Mouse (Mus musculus) CH12.LX (cell line): Measurements from ENCODE around the gene Cmtm6. TPM values are rescaled to one million over a fixed set of nuclear protein-coding genes. Genes with fewer than 3 reads are reported as not detected.

ENCODE experiments used
- DNase-seq: peaks from one replicate; pipeline ENCODE4 v3.0.0-alpha.2; 2013; ENCODE audit errors: extremely low read depth
- H3K27ac ChIP-seq: 2 replicates; pipeline ENCODE4 v1.5.1; 2012; ENCODE audit warnings: low read depth, mild to moderate bottlenecking, control low read depth, moderate library complexity; ENCODE audit not compliant: insufficient read depth
- H3K27me3 ChIP-seq: replicated peaks from 2 replicates; pipeline ENCODE3; 2012; ENCODE audit warnings: inconsistent platforms
- H3K36me3 ChIP-seq, 2 experiments: replicated peaks in 1 of 2; 2 replicates each; pipeline versions ENCODE3 to v1.6.1; 2012; ENCODE audit warnings: inconsistent platforms in 1 of 2, low read length in 1 of 2, mild to moderate bottlenecking in 1 of 2, mixed read lengths in 1 of 2, moderate library complexity in 1 of 2; ENCODE audit not compliant: control insufficient read depth in 1 of 2, insufficient read depth in 1 of 2
- H3K4me1 ChIP-seq, 2 experiments: 2 replicates each; pipeline ENCODE4 v1.6.1; 2012; ENCODE audit warnings: inconsistent platforms in 1 of 2, moderate library complexity in 1 of 2; ENCODE audit not compliant: insufficient read depth in 2 of 2, control insufficient read depth in 1 of 2
- H3K4me2 ChIP-seq: 2 replicates; pipeline ENCODE4 v1.6.1; 2012; ENCODE audit warnings: low read depth, mild to moderate bottlenecking, control low read depth; ENCODE audit not compliant: poor library complexity, insufficient read depth, severe bottlenecking
- H3K4me3 ChIP-seq, 3 experiments: fragments of 150-350 bp in 1 of 3; sonication (generic) in 1 of 3; replicated peaks in 1 of 3; 2 replicates each; pipeline versions ENCODE3 to v1.5.1; 2011 to 2012; ENCODE audit warnings: low read depth in 2 of 3, low read length in 2 of 3, mild to moderate bottlenecking in 2 of 3, moderate library complexity in 2 of 3, control low read depth in 1 of 3, improper control_type of control experiment in 1 of 3, inconsistent platforms in 1 of 3, mixed read lengths in 1 of 3; ENCODE audit not compliant: poor library complexity in 1 of 3
- H3K79me2 ChIP-seq: replicated peaks from 2 replicates; pipeline ENCODE4 v1.6.1; 2012; ENCODE audit warnings: mild to moderate bottlenecking, moderate library complexity; ENCODE audit not compliant: control insufficient read depth, poor library complexity, insufficient read depth, severe bottlenecking; ENCODE audit errors: extremely low read depth
- H3K9ac ChIP-seq: 2 replicates; pipeline ENCODE4 v1.6.1; 2012; ENCODE audit warnings: low read depth, mild to moderate bottlenecking, control low read depth, moderate library complexity; ENCODE audit not compliant: insufficient read depth
- H3K9me3 ChIP-seq: replicated peaks from 2 replicates; pipeline ENCODE3; 2012; ENCODE audit warnings: low read length, inconsistent platforms, mixed read lengths
- BHLHE40 ChIP-seq: IDR thresholded peaks from 2 replicates; pipeline ENCODE4 v1.6.1; 2011; ENCODE audit warnings: mild to moderate bottlenecking, low read depth, low read length, improper control_type of control experiment
- CHD1 ChIP-seq: IDR thresholded peaks from 2 replicates; pipeline ENCODE4 v1.6.1; 2012; ENCODE audit warnings: low read depth, low read length, improper control_type of control experiment, inconsistent platforms
- ELF1 ChIP-seq: IDR thresholded peaks from 2 replicates; pipeline ENCODE4 v1.6.1; 2014; ENCODE audit warnings: low read depth, mild to moderate bottlenecking, inconsistent platforms, low read length, improper control_type of control experiment
- EP300 ChIP-seq: IDR thresholded peaks from 2 replicates; pipeline ENCODE4 v1.6.1; 2011; ENCODE audit warnings: low read length, improper control_type of control experiment
- GABPA ChIP-seq: IDR thresholded peaks from 2 replicates; pipeline ENCODE4 v1.6.1; 2012; ENCODE audit warnings: low read depth, low read length, improper control_type of control experiment, inconsistent platforms; ENCODE audit not compliant: insufficient replicate concordance
- IRF4 ChIP-seq: IDR thresholded peaks from 2 replicates; pipeline ENCODE4 v1.6.1; 2014; ENCODE audit warnings: low read depth, mild to moderate bottlenecking, inconsistent platforms, low read length, improper control_type of control experiment
- JUN ChIP-seq: IDR thresholded peaks from 2 replicates; pipeline ENCODE4 v1.6.1; 2011; ENCODE audit warnings: low read depth, mild to moderate bottlenecking, low read length, improper control_type of control experiment, moderate library complexity; ENCODE audit not compliant: insufficient read depth
- JUND ChIP-seq: conservative IDR thresholded peaks from 2 replicates; pipeline ENCODE4 v1.6.1; 2011; ENCODE audit warnings: low read depth, low read length, improper control_type of control experiment
- KAT2A ChIP-seq: IDR thresholded peaks from 2 replicates; pipeline ENCODE4 v1.6.1; 2012; ENCODE audit warnings: low read length, improper control_type of control experiment, inconsistent platforms; ENCODE audit not compliant: insufficient replicate concordance
- MEF2A ChIP-seq: IDR thresholded peaks from 2 replicates; pipeline ENCODE4 v1.6.1; 2014; ENCODE audit warnings: low read depth, mild to moderate bottlenecking, inconsistent platforms, low read length, improper control_type of control experiment, borderline replicate concordance
- MYC ChIP-seq: IDR thresholded peaks from 2 replicates; pipeline ENCODE4 v1.6.1; 2011; ENCODE audit warnings: low read depth, mild to moderate bottlenecking, improper control_type of control experiment, low read length
- PAX5 ChIP-seq: IDR thresholded peaks from 2 replicates; pipeline ENCODE4 v1.6.1; 2012; ENCODE audit warnings: low read length, inconsistent platforms, mixed read lengths
- POLR2A ChIP-seq: IDR thresholded peaks from 2 replicates; pipeline ENCODE4 v1.6.1; 2011; ENCODE audit warnings: low read depth, mild to moderate bottlenecking, improper control_type of control experiment, low read length
- RCOR1 ChIP-seq: conservative IDR thresholded peaks from 2 replicates; pipeline ENCODE4 v1.6.1; 2012; ENCODE audit warnings: low read depth, mild to moderate bottlenecking, inconsistent platforms, low read length, improper control_type of control experiment
- SIN3A ChIP-seq: IDR thresholded peaks from 2 replicates; pipeline ENCODE4 v1.6.1; 2012; ENCODE audit warnings: low read length, improper control_type of control experiment, inconsistent platforms
- SMC3 ChIP-seq: IDR thresholded peaks from 2 replicates; pipeline ENCODE4 v1.6.1; 2011; ENCODE audit warnings: low read depth, low read length, improper control_type of control experiment
- TBP ChIP-seq: conservative IDR thresholded peaks from 2 replicates; pipeline ENCODE4 v1.6.1; 2011; ENCODE audit warnings: low read depth, low read length, improper control_type of control experiment
- UBTF ChIP-seq: IDR thresholded peaks from 2 replicates; pipeline ENCODE4 v1.6.1; 2012; ENCODE audit warnings: low read depth, mild to moderate bottlenecking, inconsistent platforms, low read length, improper control_type of control experiment, moderate library complexity
- ZC3H11A ChIP-seq: IDR thresholded peaks from 2 replicates; pipeline ENCODE4 v1.6.1; 2012; ENCODE audit warnings: low read depth, mild to moderate bottlenecking, inconsistent platforms, low read length, improper control_type of control experiment
- ZKSCAN1 ChIP-seq: IDR thresholded peaks from 2 replicates; pipeline ENCODE4 v1.6.1; 2012; ENCODE audit warnings: low read depth, inconsistent platforms, low read length, improper control_type of control experiment, borderline replicate concordance
- ZNF384 ChIP-seq: IDR thresholded peaks from 2 replicates; pipeline ENCODE4 v1.6.1; 2012; ENCODE audit warnings: low read depth, low read length, improper control_type of control experiment, inconsistent platforms
- dilution Hi-C: fragments of 300-500 bp; cut with MboI; formaldehyde crosslinking; loops from 2 replicates; pipeline ENCODE4 v1.14.3; 2020; ENCODE audit warnings: low sequenced_read_pairs; ENCODE audit not compliant: extremely low pct_unique_long_range_greater_than_20kb, extremely low pct_ligation_motif_present
- in situ Hi-C: fragments of 300-500 bp; cut with MboI; formaldehyde crosslinking; loops from 3 replicates; pipeline ENCODE4 v1.14.3; 2019; ENCODE audit warnings: low sequenced_read_pairs, low pct_ligation_motif_present, low pct_unique_long_range_greater_than_20kb, mixed read lengths
- polyA plus RNA-seq: library from polyadenylated mRNA; unstranded; fragments of >175 nt; gene quantifications from 2 replicates; pipeline ENCODE4 v1.2.1, GENCODE M21; 2012; ENCODE audit warnings: low read depth; ENCODE audit not compliant: insufficient read length
- total RNA-seq, 2 experiments: library from RNA; depleted of rRNA; stranded (reverse); fragments of 300-350 nt in 1 of 2; fragments of >200 nt in 1 of 2; gene quantifications; 2 replicates each; pipeline ENCODE4 v1.2.3; 2012 to 2014

Cmtm6 gene
- total and polyA plus RNA-seq, 3 experiments = 30.1 to 39.5 (median 38.0) TPM

DNA sequence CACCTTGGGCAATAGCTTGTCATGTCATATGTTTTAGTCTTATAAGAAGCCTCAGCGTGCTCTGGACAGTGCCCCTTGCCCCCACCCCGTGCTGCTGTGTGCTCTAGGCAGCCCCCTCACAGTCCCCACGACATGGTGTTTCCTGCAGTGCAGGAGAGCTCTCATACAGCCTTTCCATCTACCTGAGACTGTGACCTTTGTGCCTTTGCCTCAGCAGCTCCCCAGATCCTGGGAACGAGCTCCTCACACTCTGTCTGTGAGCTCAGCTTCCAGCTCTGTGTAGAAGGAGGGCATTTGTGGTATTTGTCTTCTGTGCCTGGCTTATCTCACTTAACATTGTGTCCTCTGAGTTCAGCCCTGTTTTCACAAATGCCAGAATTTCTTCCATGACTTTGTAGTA lies 29.0 kb upstream of the Cmtm6 start:
- Histone ChIP-seq H3K27me3 (no peaks in the 10 kb centered on the region), H3K4me2 (no peak overlapping the region), H3K36me3 (peaks cover 17 to 77% of the 10 kb centered on the region in 2 experiments), H3K27ac (no peak overlapping the region), H3K79me2 (peaks cover 30% of the 10 kb centered on the region), H3K4me3 (no peak overlapping the region), H3K9ac (no peak overlapping the region), H3K9me3 (no peaks in the 10 kb centered on the region), H3K4me1 (no peaks in the 10 kb centered on the region)
- no peak for DNase-seq
- in situ Hi-C loops = no loop called here
- dilution Hi-C loops = no loop called here
- no peak for TF ChIP-seq MYC
- TF ChIP-seq TBP = no peak
- TF ChIP-seq IRF4 = no peak
- no peak for TF ChIP-seq KAT2A
- TF ChIP-seq ZKSCAN1 = no peak
- TF ChIP-seq ZNF384 = no peak
- TF ChIP-seq JUN = no peak
- TF ChIP-seq CHD1 = no peak
- no peak for TF ChIP-seq SMC3
- TF ChIP-seq, all 38 proteins: peak for 0

DNA sequence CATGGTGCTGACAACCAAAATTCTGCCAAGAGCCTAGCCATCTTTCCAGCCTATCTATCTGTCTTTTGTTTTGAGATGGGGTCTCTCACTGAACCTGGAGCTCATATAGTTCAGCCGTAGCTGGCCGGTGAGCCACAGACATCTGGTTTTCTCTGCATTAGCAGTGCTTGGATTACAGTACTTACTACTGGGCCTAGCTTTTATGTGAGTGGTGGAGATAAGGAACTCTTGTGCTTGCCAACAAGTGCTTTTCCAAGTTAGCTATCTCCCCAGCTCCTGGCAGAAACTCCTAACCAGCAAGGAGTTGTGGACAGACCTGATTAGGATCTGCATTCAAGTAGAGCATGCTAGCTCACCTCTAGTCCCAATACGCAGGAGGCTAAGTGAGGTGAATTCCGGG lies 23.1 kb upstream of the Cmtm6 start:
- Histone ChIP-seq H3K4me3 (no peak overlapping the region), H3K4me1 (no peaks in the 10 kb centered on the region), H3K36me3 (peaks cover 36 to 81% of the 10 kb centered on the region in 2 experiments), H3K9me3 (no peaks in the 10 kb centered on the region), H3K79me2 (peaks cover 6% of the 10 kb centered on the region; the same call in 1 of the 2 replicates), H3K4me2 (no peak overlapping the region), H3K27me3 (no peaks in the 10 kb centered on the region), H3K9ac (no peak overlapping the region), H3K27ac (no peak overlapping the region)
- in situ Hi-C loops (no loop called here), dilution Hi-C loops (no loop called here)
- no peak for DNase-seq
- TF ChIP-seq EP300 = no peak
- TF ChIP-seq UBTF = no peak
- TF ChIP-seq JUND = no peak
- TF ChIP-seq GABPA = no peak
- no peak for TF ChIP-seq MEF2A
- TF ChIP-seq TBP = no peak
- no peak for TF ChIP-seq CHD1
- TF ChIP-seq BHLHE40 = no peak
- TF ChIP-seq RCOR1 = no peak
- no peak for TF ChIP-seq ZC3H11A
- no peak for TF ChIP-seq ZKSCAN1
- no peak for TF ChIP-seq PAX5
- TF ChIP-seq SIN3A = no peak
- TF ChIP-seq ELF1 = no peak
- TF ChIP-seq POLR2A = no peak
- TF ChIP-seq IRF4 = no peak
- TF ChIP-seq MYC = no peak
- TF ChIP-seq JUN = no peak
